ENCODE assay signal across 11 mouse cellular contexts in the genomic region with DNA sequence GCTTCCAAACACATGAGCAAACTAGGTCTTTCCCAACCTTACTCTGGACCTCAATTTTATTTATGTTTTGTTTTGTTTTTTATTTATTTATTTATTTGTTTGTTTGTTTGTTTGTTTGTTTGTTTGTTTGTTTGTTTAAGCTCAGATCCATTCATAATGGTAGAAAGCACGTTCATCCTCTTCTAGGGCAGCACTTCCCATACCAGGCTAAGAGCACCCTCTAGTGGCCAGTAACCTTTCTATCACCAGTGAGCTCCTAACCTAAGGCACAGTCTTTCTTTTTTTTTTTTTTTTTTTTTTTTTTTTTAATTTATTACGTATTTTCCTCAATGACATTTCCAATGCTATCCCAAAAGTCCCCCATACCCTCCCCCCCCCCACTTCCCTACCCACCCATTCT. TPM values are rescaled to one million over a fixed set of nuclear protein-coding genes. Genes with fewer than 3 reads are reported as not detected.
DNase-seq lines count a peak whose midpoint lies in the region; ATAC-seq and TF ChIP-seq lines count a peak whose summit lies in the region.
"Not testable (repeated sequence)": the region's sequence is repeated elsewhere in the genome, so short reads cannot be mapped to it uniquely, and the experiment has no call there.
"Had no signal": no experiment of that assay in that cellular context is flagged by ENCODE, and none has a peak within 500 bp of the region (broad histone marks: within the 10 kb centered on the region; RNA-seq: fewer than 3 reads in every experiment).

No protein-coding gene starts in this region.

- peak; percentile 47; the same call in 1 of the 2 replicates for TF ChIP-seq EP300 in heart, adult 2 months (IDR thresholded peaks at IDR 0.05; ENCODE audit: insufficient read depth, low read depth, low read length)
- not testable (repeated sequence) for TF ChIP-seq EP300 in stomach, postnatal 0 days (optimal IDR thresholded peaks at IDR 0.05)

- H3K4me1 ChIP-seq in heart, adult 2 months (ENCODE audit: control insufficient read depth, insufficient read depth, low read length); midbrain, embryonic 16.5 days (ENCODE audit: control insufficient read depth, insufficient read depth, low read length); stomach, postnatal 0 days (replicated peaks; ENCODE audit: control insufficient read depth, insufficient read depth): not testable (repeated sequence)

- not testable (repeated sequence) for H3K27me3 ChIP-seq in heart, adult 2 months (ENCODE audit: control insufficient read depth, insufficient read depth, low read length); midbrain, embryonic 16.5 days (ENCODE audit: control insufficient read depth, insufficient read depth, low read depth, low read length); stomach, postnatal 0 days (ENCODE audit: control insufficient read depth, insufficient read depth, low read length)

- H3K79me2 ChIP-seq in heart, adult 2 months (replicated peaks; ENCODE audit: control insufficient read depth, insufficient read depth, low read length), result not testable (repeated sequence)

- WGBS in heart, adult 2 months, result 13% methylated on average over 1 of the region's 2 CpGs
- 6% methylated on average over 1 of the region's 2 CpGs for WGBS in midbrain, embryonic 16.5 days
- 10% methylated on average over 1 of the region's 2 CpGs for WGBS in stomach, postnatal 0 days

- ATAC-seq in midbrain, embryonic 16.5 days, result peak; percentile 79; the same call in 1 of the 2 replicates
- ATAC-seq in stomach, postnatal 0 days (ENCODE audit: low FRiP score, low TSS enrichment), result peak; percentile 83

- not testable (repeated sequence) for H3K9ac ChIP-seq in heart, adult 2 months (ENCODE audit: low read depth, low read length); midbrain, embryonic 16.5 days (ENCODE audit: low read depth, low read length); stomach, postnatal 0 days (ENCODE audit: low read length)

- peak; percentile 63 for TF ChIP-seq CTCF in heart, adult 2 months (IDR thresholded peaks at IDR 0.05)
- peak; percentile 76 for TF ChIP-seq CTCF in stomach, postnatal 0 days (IDR thresholded peaks at IDR 0.05; ENCODE audit: low read depth)

- H3K9me3 ChIP-seq in midbrain, embryonic 16.5 days (replicated peaks; ENCODE audit: control insufficient read depth, low read length, poor library complexity, severe bottlenecking); stomach, postnatal 0 days (ENCODE audit: control insufficient read depth, low read length): not testable (repeated sequence)

- not testable (repeated sequence) for H3K4me3 ChIP-seq in heart, adult 2 months; midbrain, embryonic 16.5 days (ENCODE audit: low read depth, low read length); stomach, postnatal 0 days (ENCODE audit: low read depth, low read length)

- intact Hi-C loops in heart, adult 2 months (cut with DNase I), result loop anchor here (1.0 to 5.0 kb wide), 2 partner anchors 41 to 486 kb away; no protein-coding TSS in a partner anchor

- TF ChIP-seq POLR2A in heart, adult 2 months (IDR thresholded peaks at IDR 0.05; ENCODE audit: insufficient read depth, low read depth, low read length), result not testable (repeated sequence)

- not testable (repeated sequence) for H3K27ac ChIP-seq in heart, adult 2 months; midbrain, embryonic 16.5 days (ENCODE audit: low read length); stomach, postnatal 0 days (replicated peaks)

- not testable (repeated sequence) for H3K36me3 ChIP-seq in heart, adult 2 months (ENCODE audit: control insufficient read depth, insufficient read depth, low read length); midbrain, embryonic 16.5 days (ENCODE audit: control insufficient read depth, insufficient read depth, low read length); stomach, postnatal 0 days (ENCODE audit: control insufficient read depth, insufficient read depth, low read length)

- DNase-seq in A20 (ENCODE audit: low read depth, low spot score) (peak; percentile 52), liver (peak; percentile 49)
- DNase-seq in adrenal gland, postnatal 10 days, result peak; percentile 65
- DNase-seq in embryo, embryonic 10.5 days (ENCODE audit: low spot score), result peak; percentile 82
- not testable (repeated sequence) for DNase-seq in heart, adult 2 months
- DNase-seq in kidney, adult 9 months, result peak; percentile 70
- peak; percentile 34 for DNase-seq in stomach, postnatal 0 days (ENCODE audit: low spot score)

- H3K4me2 ChIP-seq in midbrain, embryonic 16.5 days (ENCODE audit: low read length); stomach, postnatal 0 days (replicated peaks; ENCODE audit: low read depth): not testable (repeated sequence)

RNA-seq across cellular contexts. Expression of gene Atp2b3, which starts 9.3 kb away (rescaled TPM):
- total RNA-seq in adrenal gland, postnatal 10 days (2021), result 10 to 100 TPM; 11.7 to 17.0 TPM
- total RNA-seq in heart, adult 2 months (2021), result under 1 TPM in 1 of 2 experiments, not detected in 1; 0.14 TPM
- polyA plus RNA-seq in heart, adult 2 months (2012; rRNA removed), result 0.09 and 0.12 TPM in 2 replicates
- 7.9 and 8.0 TPM in 2 replicates for polyA plus RNA-seq in midbrain, embryonic 16.5 days (2015; fragmentation: Nextera tagmentation; extraction: Ambion mirVana)
- polyA plus RNA-seq in stomach, postnatal 0 days (2015; fragmentation: Nextera tagmentation; extraction: Ambion mirVana), result 0.07 and 0.12 TPM in 2 replicates

RNA-seq across cellular contexts. Expression of gene Bgn, which starts 10.2 kb away (rescaled TPM):
- total RNA-seq in adrenal gland, postnatal 10 days (2021), result 100 to 1,000 TPM; 207 to 268 TPM
- total RNA-seq in heart, adult 2 months (2021), result 100 to 1,000 TPM; 190 to 202 TPM
- polyA plus RNA-seq in heart, adult 2 months (2012; rRNA removed), result 378 and 439 TPM in 2 replicates
- polyA plus RNA-seq in midbrain, embryonic 16.5 days (2015; fragmentation: Nextera tagmentation; extraction: Ambion mirVana), result 16.5 and 17.9 TPM in 2 replicates
- polyA plus RNA-seq in stomach, postnatal 0 days (2015; fragmentation: Nextera tagmentation; extraction: Ambion mirVana), result 88.0 and 89.2 TPM in 2 replicates

RNA-seq across cellular contexts. Expression of gene Haus7, which starts 34.7 kb away (rescaled TPM):
- total RNA-seq in adrenal gland, postnatal 10 days (2021), result 10 to 100 TPM; 24.3 to 34.8 TPM
- 1 to 10 TPM; 4.3 to 5.5 TPM for total RNA-seq in heart, adult 2 months (2021)
- 6.0 and 8.9 TPM in 2 replicates for polyA plus RNA-seq in heart, adult 2 months (2012; rRNA removed)
- polyA plus RNA-seq in midbrain, embryonic 16.5 days (2015; fragmentation: Nextera tagmentation; extraction: Ambion mirVana), result 68.9 and 70.9 TPM in 2 replicates
- 35.7 and 36.6 TPM in 2 replicates for polyA plus RNA-seq in stomach, postnatal 0 days (2015; fragmentation: Nextera tagmentation; extraction: Ambion mirVana)

RNA-seq across cellular contexts. Expression of gene Trex2, which starts 58.4 kb away (rescaled TPM):
- total RNA-seq in adrenal gland, postnatal 10 days (2021), result not detected
- total RNA-seq in heart, adult 2 months (2021), result not detected
- not detected in 2 replicates for polyA plus RNA-seq in heart, adult 2 months (2012; rRNA removed)
- not detected in 2 replicates for polyA plus RNA-seq in midbrain, embryonic 16.5 days (2015; fragmentation: Nextera tagmentation; extraction: Ambion mirVana)
- polyA plus RNA-seq in stomach, postnatal 0 days (2015; fragmentation: Nextera tagmentation; extraction: Ambion mirVana), result 98.8 and 103 TPM in 2 replicates
- polyA plus RNA-seq: forebrain, embryonic 11.5 days; kidney, embryonic 16.5 days; myocyte had no signal
